9 mouse cellular contexts compared by ENCODE assay signal in genomic region chr6:119521482-119521900, GRCm38 (mm10). TPM values are rescaled to one million over a fixed set of nuclear protein-coding genes. Genes with fewer than 3 reads are reported as not detected.
DNase-seq lines count a peak whose midpoint lies in the region; ATAC-seq and TF ChIP-seq lines count a peak whose summit lies in the region.
"Had no signal": no experiment of that assay in that cellular context is flagged by ENCODE, and none has a peak within 500 bp of the region (broad histone marks: within the 10 kb centered on the region; RNA-seq: fewer than 3 reads in every experiment).

No protein-coding gene starts in this region.

- H3K4me1 ChIP-seq in kidney, postnatal 0 days (replicated peaks; ENCODE audit: insufficient read depth, low read length): no peaks in the 10 kb centered on the region
- peaks cover 7% of the 10 kb centered on the region; the same call in 1 of the 2 replicates for H3K4me1 ChIP-seq in kidney, embryonic 15.5 days
- peaks cover 9% of the 10 kb centered on the region; the same call in 1 of the 2 replicates for H3K4me1 ChIP-seq in forebrain, embryonic 14.5 days (ENCODE audit: control insufficient read depth, insufficient read depth, low read length)
- H3K4me1 ChIP-seq in neural tube, embryonic 15.5 days: peaks cover 5% of the 10 kb centered on the region
- peaks cover 4% of the 10 kb centered on the region; the same call in 1 of the 2 replicates for H3K4me1 ChIP-seq in kidney, embryonic 14.5 days (ENCODE audit: control insufficient read depth, insufficient read depth, low read length)

- no peaks in the 10 kb centered on the region for H3K9me3 ChIP-seq in kidney, postnatal 0 days (replicated peaks; ENCODE audit: low read length)
- H3K9me3 ChIP-seq in kidney, embryonic 15.5 days (replicated peaks): no peaks in the 10 kb centered on the region
- H3K9me3 ChIP-seq in forebrain, embryonic 14.5 days (replicated peaks; ENCODE audit: control insufficient read depth, low read length): no peaks in the 10 kb centered on the region
- no peaks in the 10 kb centered on the region for H3K9me3 ChIP-seq in neural tube, embryonic 15.5 days (replicated peaks)
- H3K9me3 ChIP-seq in kidney, embryonic 14.5 days (ENCODE audit: control insufficient read depth, low read length): no peaks in the 10 kb centered on the region

- no peak for DNase-seq in kidney, postnatal 0 days (ENCODE audit: low spot score)
- DNase-seq in brain, adult 2 months (ENCODE audit: low read depth, low spot score): peak; percentile 87
- DNase-seq in forebrain, embryonic 14.5 days (ENCODE audit: low spot score): peak; percentile 72
- DNase-seq in embryo, embryonic 11 days: no peak
- DNase-seq in liver: no peak
- DNase-seq: kidney, postnatal 10 days had no signal

- TF ChIP-seq CTCF in kidney, postnatal 0 days (IDR thresholded peaks at IDR 0.05; ENCODE audit: low read depth): peak; percentile 38

- H3K9ac ChIP-seq in kidney, postnatal 0 days (ENCODE audit: low read depth, low read length): no peak overlapping the region
- no peak overlapping the region for H3K9ac ChIP-seq in kidney, embryonic 15.5 days
- no peak overlapping the region for H3K9ac ChIP-seq in forebrain, embryonic 14.5 days (ENCODE audit: low read length)
- no peak overlapping the region for H3K9ac ChIP-seq in neural tube, embryonic 15.5 days (replicated peaks)
- H3K9ac ChIP-seq in kidney, embryonic 14.5 days (ENCODE audit: low read depth, low read length): no peak overlapping the region

- H3K36me3 ChIP-seq in kidney, postnatal 0 days (ENCODE audit: insufficient read depth, low read length): no peaks in the 10 kb centered on the region
- no peaks in the 10 kb centered on the region for H3K36me3 ChIP-seq in kidney, embryonic 15.5 days
- H3K36me3 ChIP-seq in forebrain, embryonic 14.5 days (ENCODE audit: control insufficient read depth, insufficient read depth, low read length): no peaks in the 10 kb centered on the region
- no peaks in the 10 kb centered on the region for H3K36me3 ChIP-seq in neural tube, embryonic 15.5 days
- H3K36me3 ChIP-seq in kidney, embryonic 14.5 days (ENCODE audit: control insufficient read depth, insufficient read depth, low read length): no peaks in the 10 kb centered on the region

- no peaks in the 10 kb centered on the region for H3K27me3 ChIP-seq in kidney, postnatal 0 days (ENCODE audit: insufficient read depth, low read length)
- no peaks in the 10 kb centered on the region for H3K27me3 ChIP-seq in kidney, embryonic 15.5 days
- H3K27me3 ChIP-seq in forebrain, embryonic 14.5 days (replicated peaks; ENCODE audit: control insufficient read depth, insufficient read depth, low read length): no peaks in the 10 kb centered on the region
- no peaks in the 10 kb centered on the region for H3K27me3 ChIP-seq in neural tube, embryonic 15.5 days (replicated peaks)
- no peaks in the 10 kb centered on the region for H3K27me3 ChIP-seq in kidney, embryonic 14.5 days (ENCODE audit: control insufficient read depth, insufficient read depth, low read length)

- WGBS in kidney, postnatal 0 days: 69% methylated on average over 3 of the region's 3 CpGs
- WGBS in kidney, embryonic 15.5 days: 76% methylated on average over 3 of the region's 3 CpGs
- 68% methylated on average over 3 of the region's 3 CpGs for WGBS in forebrain, embryonic 14.5 days
- 70% methylated on average over 3 of the region's 3 CpGs for WGBS in neural tube, embryonic 15.5 days
- WGBS in kidney, embryonic 14.5 days: 83% methylated on average over 3 of the region's 3 CpGs

- H3K4me2 ChIP-seq in kidney, postnatal 0 days (ENCODE audit: low read length): no peak overlapping the region
- H3K4me2 ChIP-seq in kidney, embryonic 15.5 days: no peak overlapping the region
- no peak overlapping the region for H3K4me2 ChIP-seq in forebrain, embryonic 14.5 days (ENCODE audit: low read length)
- H3K4me2 ChIP-seq in neural tube, embryonic 15.5 days: no peak overlapping the region
- no peak overlapping the region for H3K4me2 ChIP-seq in kidney, embryonic 14.5 days (replicated peaks; ENCODE audit: low read depth, low read length)

- ATAC-seq in kidney, postnatal 0 days (replicated peaks; ENCODE audit: low FRiP score, low read depth): no peak
- ATAC-seq in kidney, embryonic 15.5 days (replicated peaks; ENCODE audit: low FRiP score): no peak
- ATAC-seq in forebrain, embryonic 14.5 days: peak; percentile 84
- ATAC-seq in neural tube, embryonic 15.5 days (ENCODE audit: low FRiP score): no peak
- no peak for ATAC-seq in kidney, embryonic 14.5 days (ENCODE audit: low FRiP score, low TSS enrichment)

- H3K4me3 ChIP-seq in kidney, postnatal 0 days (replicated peaks; ENCODE audit: low read depth, low read length): no peak overlapping the region
- no peak overlapping the region for H3K4me3 ChIP-seq in kidney, embryonic 15.5 days (replicated peaks)
- H3K4me3 ChIP-seq in forebrain, embryonic 14.5 days (ENCODE audit: low read depth, low read length): no peak overlapping the region
- no peak overlapping the region for H3K4me3 ChIP-seq in neural tube, embryonic 15.5 days (replicated peaks)
- no peak overlapping the region for H3K4me3 ChIP-seq in kidney, embryonic 14.5 days (ENCODE audit: low read length)

- H3K27ac ChIP-seq in kidney, postnatal 0 days: no peak overlapping the region
- H3K27ac ChIP-seq in kidney, embryonic 15.5 days: no peak overlapping the region
- H3K27ac ChIP-seq in forebrain, embryonic 14.5 days (ENCODE audit: low read depth, low read length): peak overlapping the region; percentile 46; the same call in 1 of the 2 replicates
- 0 out of 2 replicates have a peak overlapping the region, but pooled peaks have one; percentile 5 for H3K27ac ChIP-seq in neural tube, embryonic 15.5 days (replicated peaks)
- H3K27ac ChIP-seq in kidney, embryonic 14.5 days (ENCODE audit: low read depth, low read length): no peak overlapping the region

RNA-seq across cellular contexts. Expression of gene Wnt5b, which starts 22.7 kb away (rescaled TPM):
- 11.1 and 12.2 TPM in 2 replicates for polyA plus RNA-seq in kidney, postnatal 0 days (2015; fragmentation: Nextera tagmentation; extraction: Ambion mirVana)
- polyA plus RNA-seq in kidney, embryonic 15.5 days (2015; fragmentation: Nextera tagmentation; extraction: Ambion mirVana): 9.1 and 11.5 TPM in 2 replicates
- 3.0 and 3.4 TPM in 2 replicates for polyA plus RNA-seq in forebrain, embryonic 14.5 days (2014; fragmentation: Nextera tagmentation; extraction: Ambion mirVana)
- 3.6 and 5.2 TPM in 2 replicates for polyA plus RNA-seq in neural tube, embryonic 15.5 days (2015; fragmentation: Nextera tagmentation; extraction: Ambion mirVana)
- polyA plus RNA-seq in kidney, embryonic 14.5 days (2014; fragmentation: Nextera tagmentation; extraction: Ambion mirVana): 10.9 and 11.0 TPM in 2 replicates

RNA-seq across cellular contexts. Expression of gene Fbxl14, which starts 42.0 kb away (rescaled TPM):
- 5.1 and 5.3 TPM in 2 replicates for polyA plus RNA-seq in kidney, postnatal 0 days (2015; fragmentation: Nextera tagmentation; extraction: Ambion mirVana)
- polyA plus RNA-seq in kidney, embryonic 15.5 days (2015; fragmentation: Nextera tagmentation; extraction: Ambion mirVana): 5.0 and 6.1 TPM in 2 replicates
- 6.8 and 7.6 TPM in 2 replicates for polyA plus RNA-seq in forebrain, embryonic 14.5 days (2014; fragmentation: Nextera tagmentation; extraction: Ambion mirVana)
- polyA plus RNA-seq in neural tube, embryonic 15.5 days (2015; fragmentation: Nextera tagmentation; extraction: Ambion mirVana): 2.1 and 4.1 TPM in 2 replicates
- 7.2 and 9.6 TPM in 2 replicates for polyA plus RNA-seq in kidney, embryonic 14.5 days (2014; fragmentation: Nextera tagmentation; extraction: Ambion mirVana)

Comparison
In these comparisons a context has a peak if more than half of its experiments do, and no peak if none do; other contexts are left out.
1. DNase-seq: peak in brain, adult 2 months (single experiment) and forebrain, embryonic 14.5 days (single experiment); none in kidney, postnatal 0 days (single experiment), embryo, embryonic 11 days (single experiment) and liver (single experiment).
2. H3K27ac ChIP-seq: peak in forebrain, embryonic 14.5 days (single experiment) and neural tube, embryonic 15.5 days (single experiment); none in kidney, postnatal 0 days (single experiment), kidney, embryonic 15.5 days (single experiment) and kidney, embryonic 14.5 days (single experiment).